Mouse (Mus musculus) heart, embryonic 15.5 days (tissue): ENCODE data around the gene Dynlt1c. TPM values are rescaled to one million over a fixed set of nuclear protein-coding genes. Genes with fewer than 3 reads are reported as not detected.
A peak's percentile ranks its signal among the peaks of the same experiment; 100 is the strongest.
"Not testable (repeated sequence)": the region's sequence is repeated elsewhere in the genome, so short reads cannot be mapped to it uniquely, and the experiment has no call there.

Experiments used
- ATAC-seq: fragments of 200-750 bp; cut with Nextera tagmentation; replicated peaks from 2 replicates; pipeline ENCODE4 v1.8.0; 2017; ENCODE audit warnings: low read depth, moderate TSS enrichment; ENCODE audit not compliant: insufficient number of reproducible peaks, insufficient read depth, low FRiP score
- H3K27ac ChIP-seq: fragments of 300-500 bp; sonication (generic); 2 replicates; pipeline ENCODE4 v1.5.1; 2015; ENCODE audit warnings: mild to moderate bottlenecking, inconsistent platforms
- H3K27me3 ChIP-seq: fragments of 300-500 bp; sonication (generic); 2 replicates; pipeline ENCODE4 v1.6.1; 2015; ENCODE audit warnings: inconsistent platforms
- H3K36me3 ChIP-seq: fragments of 300-500 bp; sonication (generic); 2 replicates; pipeline ENCODE4 v1.6.1; 2015; ENCODE audit warnings: mild to moderate bottlenecking, inconsistent platforms
- H3K4me1 ChIP-seq: fragments of 300-500 bp; sonication (generic); replicated peaks from 2 replicates; pipeline ENCODE4 v1.6.1; 2015; ENCODE audit warnings: inconsistent platforms
- H3K4me2 ChIP-seq: fragments of 300-500 bp; sonication (generic); 2 replicates; pipeline ENCODE4 v1.6.1; 2015; ENCODE audit warnings: inconsistent platforms, mild to moderate bottlenecking, moderate library complexity
- H3K4me3 ChIP-seq: fragments of 300-500 bp; sonication (generic); 2 replicates; pipeline ENCODE4 v1.5.1; 2015; ENCODE audit warnings: mild to moderate bottlenecking, inconsistent platforms
- H3K9ac ChIP-seq: fragments of 300-500 bp; sonication (generic); 2 replicates; pipeline ENCODE4 v1.6.1; 2015; ENCODE audit warnings: mild to moderate bottlenecking, inconsistent platforms
- H3K9me3 ChIP-seq: fragments of 300-500 bp; sonication (generic); replicated peaks from 2 replicates; pipeline ENCODE4 v1.6.1; 2016; ENCODE audit warnings: inconsistent platforms
- WGBS: fragments of 180-500 bp; shearing (Covaris S2); methylation state at CpG from one replicate; pipeline ENCODE4 v1.1.7; 2015; ENCODE audit warnings: mixed read lengths; 5-methylcytosine and 5-hydroxymethylcytosine counted together
- polyA plus RNA-seq: library from polyadenylated mRNA; unstranded; fragments of >200 nt; fragmentation: Nextera tagmentation; extraction: Ambion mirVana; gene quantifications from 2 replicates; pipeline ENCODE4 v1.2.1, GENCODE M21; 2015

Gene Dynlt1c
- polyA plus RNA-seq, 1 experiment from 2014 or later = 24.3 TPM

GRCm38 (mm10) chr17:6640771-6641429, 39.4 kb downstream of the Dynlt1c start:
- H3K27ac ChIP-seq, H3K4me2 ChIP-seq, H3K4me3 ChIP-seq, H3K4me1 ChIP-seq, H3K36me3 ChIP-seq, H3K9ac ChIP-seq, H3K9me3 ChIP-seq, H3K27me3 ChIP-seq: not testable (repeated sequence)
- ATAC-seq = peak; percentile 44
- 74% methylated on average over 14 of the region's 14 CpGs for WGBS

GRCm38 (mm10) chr17:6644210-6644609, 42.7 kb downstream of the Dynlt1c start:
- not testable (repeated sequence) for H3K9ac ChIP-seq, ATAC-seq, H3K4me1 ChIP-seq, H3K36me3 ChIP-seq, H3K4me3 ChIP-seq, H3K27ac ChIP-seq, H3K27me3 ChIP-seq, H3K4me2 ChIP-seq, H3K9me3 ChIP-seq
- WGBS = 91% methylated on average over 9 of the region's 9 CpGs

GRCm38 (mm10) chr17:6644673-6645072, 43.2 kb downstream of the Dynlt1c start:
- H3K4me1 ChIP-seq, H3K9me3 ChIP-seq, ATAC-seq, H3K27me3 ChIP-seq, H3K4me3 ChIP-seq, H3K9ac ChIP-seq, H3K27ac ChIP-seq, H3K4me2 ChIP-seq, H3K36me3 ChIP-seq: not testable (repeated sequence)
- WGBS = 71% methylated on average over 4 of the region's 4 CpGs

- not testable (repeated sequence) for H3K4me1 ChIP-seq, H3K27ac ChIP-seq, ATAC-seq, H3K9ac ChIP-seq, H3K36me3 ChIP-seq, H3K4me2 ChIP-seq, H3K4me3 ChIP-seq, H3K27me3 ChIP-seq, H3K9me3 ChIP-seq
- 85% methylated on average over 4 of the region's 4 CpGs for WGBS
These were observed 44.2 kb downstream of the Dynlt1c start for GRCm38 (mm10) chr17:6645668-6646067.

GRCm38 (mm10) chr17:6646841-6647240, 45.4 kb downstream of the Dynlt1c start:
- H3K9ac ChIP-seq, H3K27ac ChIP-seq, H3K36me3 ChIP-seq, H3K4me2 ChIP-seq, H3K9me3 ChIP-seq, H3K4me3 ChIP-seq, H3K4me1 ChIP-seq, ATAC-seq, H3K27me3 ChIP-seq: not testable (repeated sequence)
- 95% methylated on average over 8 of the region's 8 CpGs for WGBS

GRCm38 (mm10) chr17:6647452-6647851, 46.0 kb downstream of the Dynlt1c start:
- H3K4me2 ChIP-seq, H3K27ac ChIP-seq: not testable (repeated sequence)
- WGBS = 98% methylated on average over 3 of the region's 3 CpGs

GRCm38 (mm10) chr17:6650904-6651565, 49.6 kb downstream of the Dynlt1c start:
- not testable (repeated sequence) for H3K4me1 ChIP-seq, H3K9me3 ChIP-seq, H3K36me3 ChIP-seq, H3K27me3 ChIP-seq, H3K4me3 ChIP-seq, H3K4me2 ChIP-seq, H3K27ac ChIP-seq, ATAC-seq, H3K9ac ChIP-seq
- 86% methylated on average over 6 of the region's 7 CpGs for WGBS

More at GRCm38 (mm10) chr17:6647452-6647851, 46.0 kb downstream of the Dynlt1c start:
- H3K36me3 ChIP-seq, H3K4me3 ChIP-seq, H3K9ac ChIP-seq, H3K9me3 ChIP-seq, H3K27me3 ChIP-seq, H3K4me1 ChIP-seq, ATAC-seq: not testable (repeated sequence)

GRCm38 (mm10) chr17:6653341-6653946, 52.0 kb downstream of the Dynlt1c start:
- 73% methylated on average over 4 of the region's 5 CpGs for WGBS
- not testable (repeated sequence) for H3K4me2 ChIP-seq

GRCm38 (mm10) chr17:6655087-6655511, 53.6 kb downstream of the Dynlt1c start:
- WGBS = under 1% methylated on average over 36 of the region's 36 CpGs
- peak; percentile 85 for ATAC-seq

More at GRCm38 (mm10) chr17:6653341-6653946, 52.0 kb downstream of the Dynlt1c start:
- H3K4me1 ChIP-seq, ATAC-seq, H3K36me3 ChIP-seq, H3K4me3 ChIP-seq, H3K27ac ChIP-seq, H3K27me3 ChIP-seq, H3K9me3 ChIP-seq, H3K9ac ChIP-seq: not testable (repeated sequence)

GRCm38 (mm10) chr17:6655567-6656281, 54.3 kb downstream of the Dynlt1c start, which contains the start of gene Dynlt1f:
TSS of gene Dynlt1f (minus strand) at chr17:6655900.
- not testable (repeated sequence) for H3K4me1 ChIP-seq, H3K9me3 ChIP-seq, H3K27me3 ChIP-seq, H3K36me3 ChIP-seq
- WGBS = 3% methylated on average over 24 of the region's 33 CpGs
- Histone ChIP-seq H3K9ac (peak within 1 kb of the TSS; percentile 61), H3K4me3 (peak within 1 kb of the TSS; percentile 68), H3K27ac (peak within 1 kb of the TSS; percentile 77), H3K4me2 (peak within 1 kb of the TSS; percentile 66)
- ATAC-seq = peak; percentile 95

More at GRCm38 (mm10) chr17:6655087-6655511, 53.6 kb downstream of the Dynlt1c start:
- peak overlapping the region; percentile 68 for H3K4me3 ChIP-seq
- H3K27ac ChIP-seq = peak overlapping the region; percentile 77
- not testable (repeated sequence) for H3K27me3 ChIP-seq, H3K36me3 ChIP-seq, H3K4me1 ChIP-seq, H3K9me3 ChIP-seq
- H3K9ac ChIP-seq = peak overlapping the region; percentile 61
- H3K4me2 ChIP-seq = peak overlapping the region; percentile 66

- not testable (repeated sequence) for H3K36me3 ChIP-seq, H3K4me3 ChIP-seq, H3K27me3 ChIP-seq, H3K9ac ChIP-seq, ATAC-seq, H3K4me2 ChIP-seq, H3K4me1 ChIP-seq, H3K9me3 ChIP-seq, H3K27ac ChIP-seq
- 87% methylated on average over 1 of the region's 3 CpGs for WGBS
These were observed 55.0 kb downstream of the Dynlt1c start for GRCm38 (mm10) chr17:6656471-6656870.
